Mouse (Mus musculus) common myeloid progenitor, adult 5-6 weeks (primary cell): ENCODE data around the gene Mup20. TPM values are rescaled to one million over a fixed set of nuclear protein-coding genes. Genes with fewer than 3 reads are reported as not detected.
"Not testable (repeated sequence)": the region's sequence is repeated elsewhere in the genome, so short reads cannot be mapped to it uniquely, and the experiment has no call there.

ENCODE experiments used
- ATAC-seq: replicated peaks from 2 replicates; pipeline ENCODE4 v1.8.0; 2016; ENCODE audit warnings: low read depth, mild to moderate bottlenecking, moderate TSS enrichment, inconsistent platforms; ENCODE audit not compliant: poor library complexity, severe bottlenecking
- total RNA-seq: library from RNA; stranded (forward); fragments of 200-1000, 187-1606 nt; gene quantifications from 2 replicates; pipeline ENCODE4 v1.2.3, GENCODE M21; 2017

The Mup20 gene
- total RNA-seq: not detected in 2 replicates

DNA sequence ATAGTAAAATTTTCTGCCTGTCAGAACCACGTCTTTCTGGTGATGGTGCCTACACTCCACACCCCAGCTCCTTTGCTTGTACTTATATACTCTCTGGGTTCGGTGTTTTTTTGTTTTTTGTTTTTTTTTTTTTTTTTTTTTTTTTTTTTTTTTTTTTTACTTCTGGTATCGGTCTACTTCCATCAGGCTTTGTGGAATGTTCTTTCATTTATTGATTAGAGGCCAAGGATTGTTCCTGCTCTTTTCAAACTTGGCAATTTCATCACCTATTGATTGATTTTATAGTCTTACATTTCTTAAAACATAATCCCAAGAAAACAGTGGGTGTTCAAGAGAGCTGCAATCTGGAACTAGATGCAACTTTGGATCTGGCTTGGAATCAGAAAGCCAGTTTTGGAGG lies at the start of gene Mup20:
Mup20 (minus strand) TSS at position 101 of the 400 bp plus-strand sequence.
- ATAC-seq: not testable (repeated sequence)

DNA sequence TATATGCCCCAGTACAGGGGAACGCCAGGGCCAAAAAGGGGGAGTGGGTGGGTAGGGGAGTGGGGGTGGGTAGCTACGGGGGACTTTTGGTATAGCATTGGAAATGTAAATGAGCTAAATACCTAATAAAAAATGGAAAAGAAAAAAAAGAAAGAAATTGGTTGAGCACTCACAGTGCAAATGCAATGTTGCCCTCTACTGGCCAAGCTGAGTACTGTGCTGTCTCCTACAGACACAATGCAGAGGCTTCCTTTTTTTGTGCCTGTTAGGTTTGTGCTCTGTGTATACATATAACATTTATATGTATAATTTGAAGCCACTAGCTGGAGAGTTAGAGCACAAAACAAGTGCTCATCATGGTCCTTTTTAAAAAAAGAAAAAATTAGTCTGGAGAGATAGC lies 49.4 kb upstream of the Mup20 start:
- not testable (repeated sequence) for ATAC-seq

DNA sequence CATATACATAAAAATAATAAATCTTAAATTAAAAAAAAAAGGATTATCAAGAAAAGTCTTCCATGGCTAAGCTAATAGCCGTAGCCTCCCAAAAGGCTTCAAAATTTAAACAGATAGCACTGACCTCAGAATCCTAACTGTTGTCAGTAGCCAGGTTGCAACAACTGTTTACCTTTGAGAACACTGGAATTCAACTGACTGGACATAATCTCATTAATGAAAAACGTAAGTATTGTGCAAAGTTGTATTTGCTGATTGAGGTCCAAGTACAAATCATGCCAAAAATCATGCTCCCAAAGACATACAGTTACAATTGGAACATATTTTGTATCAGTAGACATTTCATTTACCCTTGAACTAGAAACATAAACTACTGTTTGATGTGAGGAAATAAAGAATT lies 34.0 kb upstream of the Mup20 start:
- no peak for ATAC-seq

DNA sequence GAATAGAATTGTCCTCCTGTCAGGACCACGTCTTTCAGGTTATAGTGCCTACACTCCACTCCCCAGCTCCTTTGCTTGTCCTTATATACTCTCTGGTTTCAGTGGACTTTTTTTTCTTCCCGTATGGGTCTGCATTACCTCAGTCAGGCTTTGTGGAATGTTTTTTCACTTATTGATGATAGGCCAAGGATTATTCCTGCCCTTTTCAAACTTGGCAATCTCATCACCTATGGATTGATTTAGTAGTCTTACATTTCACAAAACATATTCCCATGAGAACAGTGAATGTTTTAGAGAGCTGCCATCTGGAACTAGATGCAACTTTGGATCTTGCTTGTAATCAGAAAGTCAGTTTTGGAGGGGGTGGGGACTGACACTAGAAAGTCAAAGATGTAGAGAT lies 33.3 kb upstream of the Mup20 start, which contains the start of gene Mup3:
Mup3 (minus strand) TSS at position 102 of the 400 bp plus-strand sequence.
- ATAC-seq: no peak

DNA sequence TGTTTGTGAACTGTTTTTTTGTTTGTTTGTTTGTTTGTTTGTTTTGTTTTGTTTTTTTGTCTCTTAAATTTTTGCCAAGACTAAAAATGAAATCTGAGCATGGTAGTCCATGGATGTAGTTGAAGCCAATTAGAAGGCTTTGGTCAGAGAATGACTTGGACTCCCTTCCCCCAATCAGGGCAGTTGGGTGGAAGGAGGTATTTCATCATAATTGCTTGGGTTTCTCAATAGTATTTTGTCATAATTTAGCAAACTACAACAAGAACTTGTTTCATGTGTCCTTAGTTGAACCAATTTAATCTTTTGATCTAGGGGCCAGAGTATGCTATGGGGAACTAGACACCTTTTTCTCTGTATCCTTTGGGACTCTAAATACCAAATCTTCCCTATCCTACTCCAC lies 28.8 kb upstream of the Mup20 start:
- ATAC-seq: no peak

- no peak for ATAC-seq
Observed at GRCm38 (mm10) chr4:62075126-62075525, 21.2 kb upstream of the Mup20 start.

DNA sequence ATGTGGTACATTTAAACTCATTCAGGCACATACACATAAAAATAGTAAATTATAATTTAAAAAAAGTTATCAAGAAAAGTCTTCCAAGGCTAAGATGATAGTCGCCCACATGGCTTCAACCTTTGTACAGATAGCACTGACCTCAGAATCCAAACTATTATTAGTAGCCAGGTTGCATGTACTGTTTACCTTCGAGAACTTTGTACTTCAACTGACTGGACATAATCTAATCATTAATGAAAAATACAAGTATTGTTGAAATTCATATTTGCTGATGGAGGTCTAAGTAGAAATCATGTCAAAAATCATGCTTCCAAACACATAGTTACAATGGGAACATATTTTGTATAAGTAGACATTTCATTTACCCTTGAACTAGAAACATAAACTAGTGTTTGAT lies 822 bp upstream of the Mup20 start:
- not testable (repeated sequence) for ATAC-seq

- no peak for ATAC-seq
Observed at GRCm38 (mm10) chr4:62026281-62026680, 27.7 kb downstream of the Mup20 start.

- no peak for ATAC-seq
Observed at GRCm38 (mm10) chr4:62024256-62024959, 29.6 kb downstream of the Mup20 start.

DNA sequence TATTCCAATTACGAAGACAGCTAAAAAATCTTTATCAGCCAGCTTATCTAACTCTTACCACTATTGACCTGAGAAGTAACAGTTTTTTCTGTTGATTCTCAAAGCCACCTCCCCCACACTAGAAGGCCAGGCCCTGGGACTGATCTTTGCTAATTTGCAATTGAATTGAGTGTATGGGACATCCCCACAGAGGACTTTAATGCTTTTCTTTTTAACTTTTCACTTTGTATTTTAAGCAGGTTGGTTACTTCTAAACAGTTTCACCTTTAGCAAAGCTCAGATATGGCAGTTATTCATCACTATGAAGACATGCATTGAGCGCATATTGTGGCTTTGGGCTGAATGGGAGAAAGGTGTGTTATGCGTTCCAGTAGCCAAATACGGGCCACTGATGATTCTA lies 30.3 kb downstream of the Mup20 start:
- ATAC-seq: no peak

GRCm38 (mm10) chr4:62023120-62023519 lies 30.8 kb downstream of the Mup20 start:
- ATAC-seq: no peak

DNA sequence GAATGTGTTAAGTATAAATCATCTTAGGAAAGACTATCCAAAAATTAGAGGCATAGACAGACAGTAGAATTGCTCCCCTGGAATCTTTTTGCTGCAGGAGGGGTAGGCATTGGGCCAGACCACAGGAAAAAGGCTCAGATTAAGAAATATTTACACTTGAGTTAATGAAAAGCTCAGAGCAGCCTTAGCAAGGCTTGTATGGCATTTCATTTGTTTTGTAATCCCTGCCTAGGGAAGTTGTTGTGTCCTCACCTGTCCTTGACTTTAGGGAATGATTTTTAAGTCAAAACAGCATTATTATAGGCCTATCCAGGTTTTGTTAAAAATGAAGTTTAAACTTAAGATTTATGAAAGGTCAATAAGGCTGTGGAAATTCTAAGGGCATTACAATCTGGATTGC lies 33.4 kb downstream of the Mup20 start:
- ATAC-seq: not testable (repeated sequence)

Other genes starting within 250 kb of the Mup20 start
- gene Mup5, start 218.9 kb downstream of the Mup20 start, total RNA-seq: not detected in 2 replicates
- gene Mup3, start 33.2 kb upstream of the Mup20 start, total RNA-seq: not detected in 2 replicates
- gene Mup21, start 96.7 kb upstream of the Mup20 start, total RNA-seq: not detected in 2 replicates
- not detected in 2 replicates for gene Zfp37, start 176.9 kb upstream of the Mup20 start, total RNA-seq
- gene Slc31a2, start 208.4 kb upstream of the Mup20 start, total RNA-seq: 4.9 and 6.8 TPM in 2 replicates